Mouse (Mus musculus) heart, postnatal 0 days (tissue): ENCODE results near the gene Ipo5. TPM values are rescaled to one million over a fixed set of nuclear protein-coding genes. Genes with fewer than 3 reads are reported as not detected.
A peak's percentile ranks its signal among the peaks of the same experiment; 100 is the strongest.

ENCODE experiments used
- ATAC-seq: fragments of 200-750 bp; cut with Nextera tagmentation; 2 replicates; pipeline ENCODE4 v1.8.0; 2017; ENCODE audit warnings: low read depth, moderate number of reproducible peaks, moderate library complexity; ENCODE audit not compliant: insufficient read depth
- DNase-seq: peaks from one replicate; pipeline ENCODE4 v3.0.0-alpha.2; 2016; ENCODE audit warnings: low spot score
- H3K27ac ChIP-seq: fragments of 300-500 bp; sonication (generic); 2 replicates; pipeline ENCODE4 v1.5.1; 2014; ENCODE audit warnings: low read depth, mild to moderate bottlenecking
- H3K27me3 ChIP-seq: fragments of 300-500 bp; sonication (generic); 2 replicates; pipeline ENCODE4 v1.6.1; 2014; ENCODE audit warnings: low read length, mixed read lengths; ENCODE audit not compliant: control insufficient read depth, insufficient read depth
- H3K36me3 ChIP-seq: fragments of 300-500 bp; sonication (generic); replicated peaks from 2 replicates; pipeline ENCODE4 v1.6.1; 2014; ENCODE audit warnings: low read length, mixed read lengths; ENCODE audit not compliant: control insufficient read depth, insufficient read depth
- H3K4me1 ChIP-seq: fragments of 300-500 bp; sonication (generic); 2 replicates; pipeline ENCODE4 v1.6.1; 2014; ENCODE audit warnings: antibody characterized with exemption; ENCODE audit not compliant: control insufficient read depth, insufficient read depth
- H3K4me2 ChIP-seq: fragments of 300-500 bp; sonication (generic); 2 replicates; pipeline ENCODE4 v1.6.1; 2014; ENCODE audit warnings: low read depth, mild to moderate bottlenecking, low read length, moderate library complexity
- H3K4me3 ChIP-seq: fragments of 300-500 bp; sonication (generic); 2 replicates; pipeline ENCODE4 v1.5.1; 2014; ENCODE audit warnings: low read depth, low read length
- H3K9ac ChIP-seq: fragments of 300-500 bp; sonication (generic); replicated peaks from 2 replicates; pipeline ENCODE4 v1.6.1; 2014; ENCODE audit warnings: low read depth, low read length, mixed read lengths
- H3K9me3 ChIP-seq: fragments of 300-500 bp; sonication (generic); replicated peaks from 2 replicates; pipeline ENCODE4 v1.6.1; 2016; ENCODE audit warnings: low read length; ENCODE audit not compliant: control insufficient read depth
- CTCF ChIP-seq: IDR thresholded peaks from 2 replicates; pipeline ENCODE4 v1.5.1; 2016; ENCODE audit warnings: antibody characterized with exemption, control low read depth, low read depth
- EP300 ChIP-seq: IDR thresholded peaks from 2 replicates; pipeline ENCODE4 v1.6.1; 2016; ENCODE audit warnings: antibody characterized with exemption, low read depth
- WGBS: fragments of 180-500 bp; shearing (Covaris S2); extraction: QIAGEN DNeasy Blood & Tissue Kit; methylation state at CpG from one replicate; pipeline ENCODE4 v1.1.7; 2014; 5-methylcytosine and 5-hydroxymethylcytosine counted together
- polyA plus RNA-seq: library from polyadenylated mRNA; unstranded; fragments of >200 nt; fragmentation: Nextera tagmentation; extraction: Ambion mirVana; gene quantifications from 2 replicates; pipeline ENCODE4 v1.2.1, GENCODE M21; 2015
- total RNA-seq: library from RNA; depleted of rRNA; stranded (reverse); fragments of >200 nt; gene quantifications from 2 replicates; pipeline ENCODE4 v1.2.3, GENCODE M21; 2014; ENCODE audit warnings: low replicate concordance

The Ipo5 gene
- total and polyA plus RNA-seq, 2 experiments from 2014 or later, result 40.6 to 62.1 TPM

GRCm38 (mm10) chr14:120945146-120945545 is 34.1 kb downstream of the Ipo5 start:
- WGBS, result 87% methylated on average over 7 of the region's 7 CpGs
- DNase-seq (no peak), ATAC-seq (no peak)
- H3K27me3 ChIP-seq, result no peaks in the 10 kb centered on the region
- TF ChIP-seq EP300 (no peak), CTCF (no peak)
- no peak overlapping the region for H3K27ac ChIP-seq
- no peak overlapping the region for H3K9ac ChIP-seq
- H3K4me3 ChIP-seq, result no peak overlapping the region
- peaks cover 85% of the 10 kb centered on the region for H3K36me3 ChIP-seq
- H3K4me2 ChIP-seq, result no peak overlapping the region
- H3K4me1 ChIP-seq, result no peaks in the 10 kb centered on the region
- H3K9me3 ChIP-seq, result no peaks in the 10 kb centered on the region

GRCm38 (mm10) chr14:120947104-120947503 is 36.1 kb downstream of the Ipo5 start:
- H3K27ac ChIP-seq, result no peak overlapping the region
- no peak overlapping the region for H3K9ac ChIP-seq

DNA sequence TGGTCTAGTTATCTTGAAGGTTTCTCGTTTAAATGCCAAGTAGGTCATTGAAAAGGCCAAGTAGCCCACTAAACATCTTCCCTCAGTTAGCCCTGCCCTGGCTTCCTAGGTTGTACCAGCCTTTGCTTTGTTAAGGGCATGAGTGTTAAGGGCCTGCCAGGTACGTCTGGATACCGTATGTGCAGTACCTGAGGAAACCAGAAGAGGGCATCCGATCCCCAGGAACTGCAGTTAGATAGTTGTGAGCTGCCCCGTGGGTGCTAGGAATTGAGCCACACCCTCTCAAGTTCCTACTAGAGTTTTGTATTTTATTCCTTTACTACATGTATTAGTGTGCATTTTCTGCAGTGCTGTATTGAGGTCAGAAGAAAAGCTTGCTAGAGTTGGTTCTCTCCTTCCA is 38.0 kb downstream of the Ipo5 start:
- H3K9ac ChIP-seq, result no peak overlapping the region
- H3K4me2 ChIP-seq, result no peak overlapping the region
- no peaks in the 10 kb centered on the region for H3K27me3 ChIP-seq
- peaks cover 46% of the 10 kb centered on the region for H3K36me3 ChIP-seq
- no peak overlapping the region for H3K27ac ChIP-seq
- ATAC-seq (no peak), DNase-seq (no peak)
- 95% methylated on average over 5 of the region's 5 CpGs for WGBS
- H3K9me3 ChIP-seq, result no peaks in the 10 kb centered on the region
- no peaks in the 10 kb centered on the region for H3K4me1 ChIP-seq
- TF ChIP-seq CTCF (0 out of 2 replicates have a peak, but pooled peaks have one; percentile 3), EP300 (no peak)
- no peak overlapping the region for H3K4me3 ChIP-seq

More at GRCm38 (mm10) chr14:120947104-120947503, 36.1 kb downstream of the Ipo5 start:
- ATAC-seq, result peak; percentile 53
- 38% methylated on average over 8 of the region's 8 CpGs for WGBS
- Histone ChIP-seq H3K4me1 (no peaks in the 10 kb centered on the region), H3K27me3 (no peaks in the 10 kb centered on the region), H3K4me3 (no peak overlapping the region), H3K36me3 (peaks cover 65% of the 10 kb centered on the region), H3K9me3 (no peaks in the 10 kb centered on the region), H3K4me2 (no peak overlapping the region)
- DNase-seq, result peak; percentile 58
- TF ChIP-seq EP300, result no peak

DNA sequence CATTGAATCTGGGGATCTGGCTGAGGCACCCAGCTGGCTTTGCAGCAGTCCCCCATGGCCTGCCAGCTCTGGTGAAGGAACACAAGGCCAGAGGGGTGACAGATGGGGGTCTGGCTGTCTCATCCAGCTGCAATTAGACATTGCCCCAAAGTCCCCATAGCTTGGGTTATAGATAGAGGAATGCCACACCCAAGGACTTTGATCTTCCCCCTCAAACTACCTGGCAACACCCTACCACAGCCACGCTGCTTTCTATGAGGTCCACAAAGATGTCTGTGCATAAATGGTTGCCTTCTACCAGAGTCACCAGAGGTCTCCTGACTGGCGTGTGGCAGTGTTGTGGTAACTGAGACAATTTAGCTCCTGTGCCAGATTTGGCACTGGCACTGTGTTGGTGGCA is 39.0 kb downstream of the Ipo5 start:
- Histone ChIP-seq H3K4me1 (no peaks in the 10 kb centered on the region), H3K4me2 (no peak overlapping the region), H3K27ac (no peak overlapping the region), H3K4me3 (no peak overlapping the region), H3K9ac (no peak overlapping the region), H3K27me3 (no peaks in the 10 kb centered on the region), H3K9me3 (no peaks in the 10 kb centered on the region), H3K36me3 (peaks cover 35% of the 10 kb centered on the region)
- TF ChIP-seq EP300 (no peak), CTCF (no peak)
- 90% methylated on average over 2 of the region's 2 CpGs for WGBS
- no peak for DNase-seq
- no peak for ATAC-seq

- ATAC-seq (no peak), DNase-seq (no peak)
- Histone ChIP-seq H3K9ac (no peak overlapping the region), H3K4me1 (no peaks in the 10 kb centered on the region), H3K27ac (no peak overlapping the region), H3K4me2 (no peak overlapping the region), H3K9me3 (no peaks in the 10 kb centered on the region), H3K27me3 (no peaks in the 10 kb centered on the region), H3K36me3 (peaks cover 20% of the 10 kb centered on the region), H3K4me3 (no peak overlapping the region)
- TF ChIP-seq EP300, result no peak
- TF ChIP-seq CTCF, result no peak
- 43% methylated on average over 2 of the region's 2 CpGs for WGBS
Measured at GRCm38 (mm10) chr14:120952434-120952833, 41.4 kb downstream of the Ipo5 start.

DNA sequence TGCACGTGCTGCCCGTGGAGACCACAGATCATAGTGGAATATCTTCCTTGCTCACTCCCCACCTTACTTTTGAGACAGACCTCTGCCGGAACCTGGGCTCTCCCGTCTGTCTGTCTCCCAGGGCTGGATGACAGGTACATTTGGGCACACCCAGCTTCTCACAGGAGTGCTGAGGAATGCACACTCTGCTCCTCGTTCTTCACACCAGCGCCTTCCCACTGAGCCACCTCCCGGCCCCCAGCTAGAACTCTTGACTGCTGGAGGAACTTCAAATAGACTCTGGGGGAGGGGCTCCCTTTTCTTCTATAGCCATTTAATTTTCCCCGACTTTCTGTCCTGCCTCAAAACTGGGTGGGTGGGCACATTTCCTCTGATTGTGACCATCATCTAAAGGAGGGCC is 49.5 kb downstream of the Ipo5 start:
- no peaks in the 10 kb centered on the region for H3K27me3 ChIP-seq
- no peak for ATAC-seq
- WGBS, result 61% methylated on average over 8 of the region's 8 CpGs
- H3K4me3 ChIP-seq, result no peak overlapping the region
- H3K27ac ChIP-seq, result no peak overlapping the region
- TF ChIP-seq EP300, result no peak
- TF ChIP-seq CTCF, result no peak
- no peak overlapping the region for H3K4me2 ChIP-seq
- no peak for DNase-seq
- no peaks in the 10 kb centered on the region for H3K9me3 ChIP-seq
- H3K36me3 ChIP-seq, result no peaks in the 10 kb centered on the region
- no peak overlapping the region for H3K9ac ChIP-seq
- no peaks in the 10 kb centered on the region for H3K4me1 ChIP-seq
